Mouse (Mus musculus): ENCODE results near the gene Myo1e.

Myo1e gene

GRCm38 (mm10) chr9:70365915-70366314 lies 158.8 kb downstream of the Myo1e start:
- DNase-seq (ENCODE audit: low spot score): no peak

GRCm38 (mm10) chr9:70366898-70367297 lies 159.7 kb downstream of the Myo1e start:
- no peak for DNase-seq (ENCODE audit: low spot score)

DNA sequence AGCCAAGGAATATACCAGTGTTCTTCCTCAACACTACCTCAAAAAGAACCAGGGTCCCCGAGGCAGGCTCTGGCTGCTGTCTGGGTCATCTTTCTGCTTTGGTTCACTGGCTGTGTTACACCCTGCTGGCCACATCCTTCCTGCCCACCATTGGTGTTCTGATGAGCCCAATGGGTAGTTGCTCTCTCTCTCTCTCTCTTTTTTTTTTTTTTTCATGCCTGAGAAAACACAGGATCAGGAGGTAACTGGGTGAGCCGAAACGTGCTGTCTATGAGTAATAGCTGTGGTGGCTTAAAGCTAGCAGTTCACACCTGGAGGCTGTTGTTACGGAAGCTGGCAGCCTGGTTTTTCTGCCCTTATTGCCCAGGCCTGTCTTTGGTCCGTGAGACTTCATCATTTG lies 164.5 kb downstream of the Myo1e start:
- no peak for DNase-seq (ENCODE audit: low spot score)

DNA sequence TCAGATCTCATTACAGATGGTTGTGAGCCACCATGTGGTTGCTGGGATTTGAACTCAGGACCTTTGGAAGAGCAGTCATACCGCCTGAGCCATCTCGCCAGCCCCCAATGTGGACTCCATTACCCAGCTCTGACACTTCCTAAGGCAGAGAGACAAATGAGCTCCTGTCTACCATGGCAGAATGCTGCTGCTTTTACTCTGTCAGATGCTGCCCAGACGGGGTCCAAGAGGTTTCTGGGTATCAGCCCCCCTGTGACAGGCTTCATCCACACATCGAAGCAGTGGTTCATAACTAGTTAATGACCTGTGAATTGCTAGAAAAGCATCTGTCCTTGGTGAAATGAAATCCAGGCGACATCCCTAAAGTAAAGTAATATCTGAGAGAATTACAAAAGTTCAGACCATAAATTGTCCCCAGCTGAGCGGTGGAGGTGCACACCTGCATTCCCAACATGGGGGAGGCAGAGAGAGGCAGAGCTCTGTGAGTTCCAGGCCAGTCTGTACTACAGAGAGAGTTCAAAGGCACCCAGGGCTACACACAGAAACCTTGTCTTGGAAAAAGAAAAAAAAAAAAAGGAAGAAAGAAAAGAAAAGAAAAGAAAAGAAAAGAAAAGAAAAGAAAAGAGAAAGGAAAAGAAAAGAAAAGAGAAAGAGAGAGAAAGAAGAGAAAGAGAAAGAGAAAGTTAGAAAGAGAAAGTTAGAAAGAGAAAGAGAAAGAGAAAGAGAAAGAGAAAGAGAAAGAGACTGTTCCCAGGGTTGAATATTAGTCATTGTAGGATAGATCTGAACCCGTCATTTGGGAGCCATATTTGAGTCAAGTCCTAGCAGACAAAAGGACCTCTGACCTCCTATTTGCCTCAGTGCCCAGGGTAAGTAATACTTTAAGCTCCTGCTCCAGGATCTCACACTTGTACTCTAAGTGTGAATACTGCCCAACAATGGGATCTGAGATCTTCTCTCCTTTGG lies 172.6 kb downstream of the Myo1e start:
- no peak for DNase-seq (ENCODE audit: low spot score)

GRCm38 (mm10) chr9:70382091-70382490 lies 174.9 kb downstream of the Myo1e start:
- no peak for DNase-seq (ENCODE audit: low spot score)

DNA sequence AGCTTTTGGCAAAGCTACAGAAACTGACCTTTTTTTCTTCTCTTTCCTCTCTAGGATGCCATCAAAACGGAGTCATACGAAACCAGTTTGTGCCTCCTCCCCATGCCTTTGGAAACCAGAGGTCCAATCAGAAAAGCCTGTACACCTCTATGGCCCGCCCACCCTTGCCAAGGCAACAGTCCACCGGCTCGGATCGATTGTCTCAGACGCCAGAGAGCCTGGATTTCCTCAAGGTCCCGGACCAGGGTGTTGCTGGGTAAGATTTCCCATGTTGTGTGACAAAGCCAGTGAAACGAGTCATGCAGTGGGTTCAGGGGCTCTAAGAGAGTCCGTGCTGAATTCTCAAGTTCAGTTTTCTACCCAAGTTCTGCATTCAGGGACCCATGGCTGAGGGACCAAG lies 176.6 kb downstream of the Myo1e start:
- no peak for DNase-seq (ENCODE audit: low spot score)

- DNase-seq (ENCODE audit: low spot score): no peak
These were observed 177.3 kb downstream of the Myo1e start for GRCm38 (mm10) chr9:70384494-70384893.

GRCm38 (mm10) chr9:70384958-70385728 lies 178.0 kb downstream of the Myo1e start:
- DNase-seq (ENCODE audit: low spot score): no peak

- no peak for DNase-seq (ENCODE audit: low spot score)
These were observed 180.4 kb downstream of the Myo1e start for GRCm38 (mm10) chr9:70387410-70388119.

GRCm38 (mm10) chr9:70389548-70389947 lies 182.4 kb downstream of the Myo1e start:
- DNase-seq (ENCODE audit: low spot score): no peak

DNA sequence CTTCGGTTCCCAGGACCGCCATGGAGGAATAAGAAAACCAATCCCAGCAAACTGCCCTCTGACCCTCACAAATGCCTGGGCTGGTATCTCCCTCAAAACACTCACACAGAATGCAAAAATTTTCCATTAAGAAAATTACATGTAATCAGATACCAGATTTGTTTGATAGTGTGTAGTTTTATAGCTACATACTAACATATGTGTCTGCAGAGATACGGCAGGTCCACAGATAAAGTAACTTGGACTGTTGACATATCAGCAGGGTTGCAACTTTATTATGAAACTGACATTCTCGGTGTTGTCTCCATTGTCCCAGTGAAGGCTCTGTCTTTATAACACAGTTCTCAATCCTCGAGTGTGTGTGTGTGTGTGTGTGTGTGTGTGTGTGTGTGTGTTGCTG lies 183.9 kb downstream of the Myo1e start:
- no peak for DNase-seq (ENCODE audit: low spot score)

DNA sequence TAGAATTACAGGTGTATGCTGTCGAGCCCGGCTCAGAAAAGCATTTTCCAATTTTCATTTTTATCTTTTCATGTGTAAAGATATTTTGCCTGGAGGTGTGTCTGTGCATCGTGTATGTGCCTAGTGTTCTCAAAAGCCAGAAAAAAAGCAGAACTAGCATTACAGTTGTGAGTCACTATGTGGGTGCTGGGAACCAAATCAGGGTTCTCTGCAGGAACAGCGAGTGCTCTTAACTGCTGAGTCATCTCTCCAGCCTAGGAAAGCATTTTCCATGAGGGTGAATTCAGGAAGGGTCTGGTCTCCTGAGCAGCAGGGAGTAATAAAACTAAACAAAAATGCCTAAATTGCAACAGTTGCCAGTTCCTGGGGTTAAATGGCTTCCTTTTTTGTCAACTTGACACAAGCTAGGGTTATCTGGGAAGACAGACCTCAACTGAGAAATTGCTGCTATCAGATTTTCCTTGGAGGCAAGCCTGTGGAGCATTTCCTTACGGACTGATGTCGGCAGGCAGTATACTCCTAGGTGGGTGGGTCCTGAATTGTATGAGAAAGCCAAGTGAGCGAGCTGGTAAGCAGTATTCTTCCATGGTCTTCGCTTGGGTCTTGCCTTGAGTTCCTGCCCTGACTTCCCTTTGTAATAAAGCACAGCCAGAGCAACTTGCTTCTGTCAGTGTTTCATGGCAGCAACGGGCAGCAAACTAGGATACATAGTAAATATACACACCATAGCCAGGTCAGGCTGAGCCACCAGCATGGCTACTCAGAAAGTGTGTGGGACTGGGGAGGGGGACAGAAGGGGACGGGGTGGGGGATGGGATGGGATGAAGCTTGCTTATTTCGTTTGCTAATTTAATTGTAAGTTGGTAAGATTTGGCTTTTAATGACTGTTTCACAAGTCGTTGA lies 184.8 kb downstream of the Myo1e start:
- no peak for DNase-seq (ENCODE audit: low spot score)

DNA sequence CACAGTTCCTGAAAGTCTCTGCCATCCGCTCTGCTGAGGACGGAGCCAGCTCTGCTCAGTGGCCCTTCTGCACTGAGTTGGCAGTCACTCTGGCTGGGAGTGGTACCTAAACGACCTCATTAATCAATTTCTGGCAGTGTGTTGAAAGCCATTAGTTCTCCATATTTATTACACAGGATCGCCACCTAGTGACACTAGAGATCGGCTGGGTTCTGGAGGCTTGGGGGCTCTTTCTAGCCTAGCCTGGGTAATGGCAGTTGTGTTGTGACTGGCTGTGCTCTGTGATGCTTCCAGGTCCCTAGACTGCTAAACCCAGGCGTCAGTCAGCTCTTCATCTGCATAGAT lies 185.4 kb downstream of the Myo1e start:
- DNase-seq (ENCODE audit: low spot score): no peak

DNA sequence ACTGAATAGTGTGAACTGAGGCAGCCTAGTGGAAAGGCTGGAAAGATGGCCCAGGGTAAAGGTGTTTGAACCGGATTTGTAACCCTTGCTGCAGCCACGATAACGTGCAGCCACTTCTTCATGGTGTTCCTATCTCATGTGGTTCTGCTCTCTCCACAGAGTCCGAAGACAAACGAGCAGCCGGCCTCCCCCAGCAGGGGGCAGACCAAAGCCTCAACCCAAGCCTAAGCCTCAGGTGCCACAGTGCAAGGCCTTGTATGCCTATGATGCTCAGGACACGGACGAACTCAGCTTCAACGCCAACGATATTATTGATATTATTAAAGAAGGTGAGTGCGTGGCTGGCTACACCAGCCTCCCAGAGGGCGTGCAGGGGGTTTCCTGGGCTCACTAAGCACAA lies 188.5 kb downstream of the Myo1e start:
- DNase-seq (ENCODE audit: low spot score): no peak

DNA sequence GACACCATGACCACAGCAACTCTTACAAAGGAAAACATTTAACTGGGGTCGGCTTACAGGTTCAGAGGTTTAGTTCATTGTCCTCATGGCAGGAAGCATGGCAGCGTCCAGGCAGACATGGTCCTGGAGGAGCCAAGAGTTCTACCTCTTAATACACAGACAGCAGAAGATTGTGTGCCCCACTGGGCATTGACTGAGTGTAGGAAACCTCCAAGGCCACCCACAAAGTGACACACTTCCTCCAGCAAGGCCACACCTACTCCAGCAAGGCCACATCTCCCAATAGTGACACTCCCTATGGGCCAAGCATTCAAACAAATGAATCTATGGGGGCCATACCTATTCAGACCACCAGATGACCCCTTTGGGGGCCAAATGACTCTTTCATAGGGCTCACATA lies 188.9 kb downstream of the Myo1e start:
- no peak for DNase-seq (ENCODE audit: low spot score)

- DNase-seq (ENCODE audit: low spot score): no peak
These were observed 194.9 kb downstream of the Myo1e start for GRCm38 (mm10) chr9:70401937-70402539.

DNA sequence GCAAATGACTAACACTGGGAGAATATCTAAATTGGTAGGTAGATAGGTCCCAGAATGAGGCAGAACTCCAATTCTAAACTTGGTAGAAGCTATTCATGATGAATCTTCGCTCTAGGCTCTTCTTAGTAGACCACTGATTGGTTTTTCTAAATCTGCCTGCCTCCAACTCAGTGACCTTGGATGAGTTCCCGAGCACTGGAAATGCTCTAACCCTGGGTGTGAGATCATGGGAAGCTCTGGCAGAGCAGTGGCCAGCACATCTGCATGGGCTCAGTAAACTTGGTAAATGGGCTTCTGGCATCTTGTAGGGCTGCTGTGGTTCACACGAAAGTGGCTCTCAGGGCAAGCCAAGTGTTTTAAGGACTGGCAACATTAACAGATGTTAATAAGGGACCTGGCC lies 199.4 kb downstream of the Myo1e start:
- no peak for DNase-seq (ENCODE audit: low spot score)

GRCm38 (mm10) chr9:70408791-70409190 lies 201.6 kb downstream of the Myo1e start:
- no peak for DNase-seq (ENCODE audit: low spot score)

- no peak for DNase-seq (ENCODE audit: low spot score)
These were observed 202.6 kb downstream of the Myo1e start for GRCm38 (mm10) chr9:70409743-70410142.

DNA sequence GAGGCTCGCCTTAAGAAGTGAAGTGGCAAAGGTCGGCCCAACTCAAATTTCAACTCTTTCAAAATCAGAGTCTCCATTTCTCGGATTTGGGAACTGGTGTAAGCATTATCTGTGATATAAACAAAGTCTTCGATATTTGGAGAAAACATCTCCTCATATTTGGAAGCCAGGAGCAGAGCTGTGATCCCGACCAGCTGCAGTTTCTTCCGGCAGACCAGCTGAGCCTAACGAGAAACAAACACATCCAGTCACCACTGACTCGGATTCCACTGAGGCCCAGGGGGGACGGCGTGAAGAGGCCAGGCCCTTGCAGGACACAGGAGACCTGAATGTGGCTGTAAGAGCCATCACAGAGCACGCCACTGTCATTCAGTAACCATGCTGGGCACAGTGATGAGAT lies 203.5 kb downstream of the Myo1e start:
- DNase-seq (ENCODE audit: low spot score): no peak

DNA sequence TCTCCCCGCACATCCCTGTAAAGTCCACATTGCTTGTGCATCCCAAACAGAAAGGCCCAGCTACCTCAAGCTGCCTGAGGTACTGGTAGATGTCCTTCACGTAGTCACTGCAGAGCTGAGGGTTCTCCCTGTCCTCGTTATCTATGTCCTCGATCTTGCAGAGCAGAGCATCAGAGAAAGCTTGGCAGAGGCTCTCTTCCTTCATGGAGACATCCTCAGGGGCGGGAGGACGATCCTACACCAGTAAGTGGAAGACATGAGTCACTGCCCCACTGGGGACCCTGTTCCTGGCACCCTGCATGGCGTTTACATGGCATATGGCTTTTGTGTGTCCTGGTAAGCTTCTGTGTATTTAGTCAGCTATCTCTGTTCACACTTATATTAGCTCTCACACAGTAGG lies 205.9 kb downstream of the Myo1e start:
- no peak for DNase-seq (ENCODE audit: low spot score)
